Mouse (Mus musculus) ES-Bruce4 (cell line): Measurements from ENCODE around the gene Mcoln2.

ENCODE experiments used
- CTCF ChIP-seq: IDR thresholded peaks from one replicate; pipeline ENCODE4 v1.8.1; 2011; ENCODE audit warnings: low read depth, low read length
- POLR2A ChIP-seq: IDR thresholded peaks from one replicate; pipeline ENCODE4 v1.8.1; 2011; ENCODE audit warnings: low read length; ENCODE audit not compliant: insufficient read depth

DNA sequence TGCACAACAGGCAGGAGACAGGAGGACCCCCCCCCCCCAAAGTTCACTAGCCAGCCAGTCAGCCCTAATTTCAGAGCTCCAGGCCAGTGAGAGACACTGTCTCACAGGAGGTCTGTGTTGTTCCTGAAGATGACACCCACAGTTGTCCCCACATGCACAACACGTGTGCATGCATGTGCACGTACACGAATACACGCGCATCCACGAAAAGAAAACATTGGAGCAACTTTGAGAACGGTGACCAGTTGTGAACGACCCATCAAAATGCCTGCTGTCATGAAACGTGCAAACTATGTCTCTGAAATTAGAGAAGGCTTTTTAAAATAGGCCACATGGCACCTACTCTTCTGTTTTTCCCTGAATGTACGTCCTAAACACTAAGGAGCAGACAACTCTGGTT, 1.7 kb downstream of the Mcoln2 start:
- TF ChIP-seq CTCF (no peak), POLR2A (no peak)
